Mouse (Mus musculus) layer of hippocampus, adult 18-20 months (tissue): ENCODE measurements at regions not wholly inside any gene's neighbourhood (a gene's known extent, or its start where the extent isn't known, plus 50 kb on each side); places are given as distances from the start of the nearest gene placed in this dataset.
A peak's percentile ranks its signal among the peaks of the same experiment; 100 is the strongest.

Experiments used
- DNase-seq, 2 experiments: peaks; one replicate each; pipeline ENCODE4 v3.0.0; 2022; ENCODE audit warnings: low spot score in 2 of 2

- no peak for DNase-seq
These were observed 175.8 kb downstream of the Efnb2 start for GRCm38 (mm10) chr8:8485252-8485651.

- no peak for DNase-seq
These were observed 176.5 kb downstream of the Efnb2 start for GRCm38 (mm10) chr8:8484546-8484945.

- DNase-seq: no peak
These were observed 178.1 kb downstream of the Efnb2 start for GRCm38 (mm10) chr8:8482707-8483480.

GRCm38 (mm10) chr8:8477456-8477855 lies 183.6 kb downstream of the Efnb2 start:
- DNase-seq: no peak

- no peak for DNase-seq
These were observed 192.5 kb downstream of the Efnb2 start for GRCm38 (mm10) chr8:8468552-8468951.

GRCm38 (mm10) chr8:8466526-8467244 lies 194.4 kb downstream of the Efnb2 start:
- DNase-seq: no peak

GRCm38 (mm10) chr8:8462455-8462854 lies 198.6 kb downstream of the Efnb2 start:
- DNase-seq: peak in 1 of 2 experiments; percentile 45

- DNase-seq: no peak
These were observed 203.5 kb downstream of the Efnb2 start for GRCm38 (mm10) chr8:8457536-8457935.

GRCm38 (mm10) chr8:8453944-8454343 lies 207.1 kb downstream of the Efnb2 start:
- no peak for DNase-seq

GRCm38 (mm10) chr8:8452226-8452625 lies 208.8 kb downstream of the Efnb2 start:
- DNase-seq: no peak

- no peak for DNase-seq
These were observed 212.1 kb downstream of the Efnb2 start for GRCm38 (mm10) chr8:8448911-8449310.

- no peak for DNase-seq
These were observed 219.5 kb downstream of the Efnb2 start for GRCm38 (mm10) chr8:8441568-8441967.

- no peak for DNase-seq
These were observed 220.1 kb downstream of the Efnb2 start for GRCm38 (mm10) chr8:8440903-8441302.

- no peak for DNase-seq
These were observed 234.8 kb downstream of the Efnb2 start for GRCm38 (mm10) chr8:8426201-8426600.

GRCm38 (mm10) chr8:8423443-8423842 lies 237.6 kb downstream of the Efnb2 start:
- no peak for DNase-seq

GRCm38 (mm10) chr8:8421713-8422112 lies 239.3 kb downstream of the Efnb2 start:
- no peak for DNase-seq

- DNase-seq: no peak
These were observed 241.4 kb downstream of the Efnb2 start for GRCm38 (mm10) chr8:8419360-8420330.

GRCm38 (mm10) chr8:8418929-8419328 lies 242.1 kb downstream of the Efnb2 start:
- DNase-seq: no peak

- no peak for DNase-seq
These were observed 242.5 kb downstream of the Efnb2 start for GRCm38 (mm10) chr8:8418525-8418924.

GRCm38 (mm10) chr8:8416092-8416701 lies 244.8 kb downstream of the Efnb2 start:
- peak; percentile 30 to 55 for DNase-seq

GRCm38 (mm10) chr8:8407357-8407756 lies 253.7 kb downstream of the Efnb2 start:
- DNase-seq: no peak
